8 mouse cellular contexts compared by ENCODE assay signal in the genomic region with DNA sequence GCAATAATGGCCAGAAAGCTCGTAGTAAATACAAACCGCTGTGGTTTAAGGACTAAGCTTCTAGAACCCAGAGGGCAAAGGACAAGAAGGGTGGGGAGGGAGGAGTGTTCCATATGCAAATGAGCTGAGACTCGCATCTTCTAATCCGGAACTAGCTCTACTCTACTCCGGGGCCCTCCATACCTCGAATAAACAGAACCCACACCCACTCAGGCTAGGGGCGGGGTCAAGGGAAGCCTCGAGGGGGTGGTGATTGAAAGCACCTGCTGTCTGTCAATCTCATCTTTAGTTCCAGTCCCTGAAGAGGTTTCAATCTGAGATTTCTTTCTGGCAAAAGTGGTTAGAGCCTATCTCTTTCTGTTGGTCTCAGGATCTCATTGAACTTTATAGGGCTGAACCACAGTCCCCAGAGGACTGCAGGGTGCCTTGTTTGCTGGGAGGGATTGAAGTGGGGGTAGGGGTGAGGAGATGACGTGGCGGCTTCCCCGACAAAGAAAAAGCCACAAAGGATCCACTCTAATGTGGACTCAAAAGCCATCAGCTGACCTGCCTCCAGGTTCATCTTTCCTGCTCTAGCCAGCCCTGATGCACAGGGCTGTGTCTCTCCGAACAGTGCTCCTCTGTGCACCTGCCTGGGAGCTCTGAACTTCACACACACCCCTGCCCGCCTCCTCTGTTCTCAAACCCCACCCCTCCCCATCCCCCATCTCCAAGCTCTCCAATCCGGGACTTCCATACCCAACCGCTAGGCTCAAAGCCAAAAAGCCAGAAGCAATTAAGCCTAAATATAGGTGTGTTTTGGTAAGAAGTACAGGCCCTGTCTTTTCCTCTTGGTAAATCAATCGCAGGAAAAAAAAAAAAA. TPM values are rescaled to one million over a fixed set of nuclear protein-coding genes. Genes with fewer than 3 reads are reported as not detected.
DNase-seq lines count a peak whose midpoint lies in the region; ATAC-seq and TF ChIP-seq lines count a peak whose summit lies in the region.

No protein-coding gene starts in this region.

- no peak for ATAC-seq in heart, embryonic 12.5 days (ENCODE audit: insufficient number of reproducible peaks, low FRiP score)
- ATAC-seq in intestine, embryonic 16.5 days: peak; percentile 73
- ATAC-seq in lung, postnatal 0 days: peak; percentile 26
- peak; percentile 48; the same call in 1 of the 2 replicates for ATAC-seq in stomach, embryonic 15.5 days (ENCODE audit: insufficient read depth, low FRiP score, low read depth)

- intact Hi-C loops in heart, postnatal 36 days (cut with DNase I): no loop called here

- TF ChIP-seq CTCF in lung, postnatal 0 days (IDR thresholded peaks at IDR 0.05): no peak

- H3K27ac ChIP-seq in heart, embryonic 12.5 days (ENCODE audit: poor library complexity, severe bottlenecking): no peak overlapping the region
- H3K27ac ChIP-seq in intestine, embryonic 16.5 days (ENCODE audit: low read length): peak overlapping the region; percentile 50
- peak overlapping the region; percentile 54 for H3K27ac ChIP-seq in lung, postnatal 0 days (ENCODE audit: low read length)
- peak overlapping the region; percentile 35; the same call in 1 of the 2 replicates for H3K27ac ChIP-seq in stomach, embryonic 15.5 days

- H3K9ac ChIP-seq in heart, embryonic 12.5 days: no peak overlapping the region
- no peak overlapping the region for H3K9ac ChIP-seq in intestine, embryonic 16.5 days (ENCODE audit: low read depth, low read length)
- H3K9ac ChIP-seq in lung, postnatal 0 days (replicated peaks; ENCODE audit: low read depth): no peak overlapping the region
- no peak overlapping the region for H3K9ac ChIP-seq in stomach, embryonic 15.5 days

- H3K27me3 ChIP-seq in heart, embryonic 12.5 days (replicated peaks): peaks cover 47% of the 10 kb centered on the region
- peaks cover 13% of the 10 kb centered on the region for H3K27me3 ChIP-seq in intestine, embryonic 16.5 days (replicated peaks; ENCODE audit: control insufficient read depth, insufficient read depth, low read length)
- H3K27me3 ChIP-seq in lung, postnatal 0 days (replicated peaks; ENCODE audit: insufficient read depth, low read length): 0 out of 2 replicates have a peak, but pooled peaks cover 11% of the 10 kb centered on the region
- H3K27me3 ChIP-seq in stomach, embryonic 15.5 days (replicated peaks): peaks cover 9% of the 10 kb centered on the region

- no peak for TF ChIP-seq EP300 in lung, postnatal 0 days (IDR thresholded peaks at IDR 0.05)

- no peaks in the 10 kb centered on the region for H3K36me3 ChIP-seq in heart, embryonic 12.5 days
- H3K36me3 ChIP-seq in intestine, embryonic 16.5 days (ENCODE audit: control insufficient read depth, insufficient read depth, low read length): no peaks in the 10 kb centered on the region
- H3K36me3 ChIP-seq in lung, postnatal 0 days (ENCODE audit: insufficient read depth, low read length): no peaks in the 10 kb centered on the region
- no peaks in the 10 kb centered on the region for H3K36me3 ChIP-seq in stomach, embryonic 15.5 days

- peak overlapping the region; percentile 12; the same call in 1 of the 2 replicates for H3K4me3 ChIP-seq in heart, embryonic 12.5 days
- no peak overlapping the region for H3K4me3 ChIP-seq in intestine, embryonic 16.5 days (ENCODE audit: low read length)
- no peak overlapping the region for H3K4me3 ChIP-seq in lung, postnatal 0 days (ENCODE audit: low read depth, low read length)
- no peak overlapping the region for H3K4me3 ChIP-seq in stomach, embryonic 15.5 days (replicated peaks)

- DNase-seq in heart, postnatal 36 days: no peak
- peak; percentile 41 for DNase-seq in embryo, embryonic 10 days (ENCODE audit: low spot score)
- DNase-seq in lung, postnatal 0 days (ENCODE audit: low spot score): peak; percentile 53
- DNase-seq in right cerebral cortex, postnatal 10 days (ENCODE audit: low spot score in 2 of 2): no peak
- DNase-seq in frontal cortex, adult 2 months (ENCODE audit: extremely low spot score in 1 of 2, low spot score in 1 of 2): no peak

- H3K4me2 ChIP-seq in heart, embryonic 12.5 days: peak overlapping the region; percentile 51
- peak overlapping the region; percentile 7; the same call in 1 of the 2 replicates for H3K4me2 ChIP-seq in intestine, embryonic 16.5 days (ENCODE audit: low read depth, low read length)
- 0 out of 2 replicates have a peak overlapping the region, but pooled peaks have one; percentile 17 for H3K4me2 ChIP-seq in lung, postnatal 0 days (replicated peaks; ENCODE audit: low read depth, low read length)
- H3K4me2 ChIP-seq in stomach, embryonic 15.5 days: peak overlapping the region; percentile 26

- no peaks in the 10 kb centered on the region for H3K9me3 ChIP-seq in heart, embryonic 12.5 days (replicated peaks)
- H3K9me3 ChIP-seq in intestine, embryonic 16.5 days (ENCODE audit: control insufficient read depth, low read length): no peaks in the 10 kb centered on the region
- H3K9me3 ChIP-seq in lung, postnatal 0 days (ENCODE audit: low read length): no peaks in the 10 kb centered on the region
- H3K9me3 ChIP-seq in stomach, embryonic 15.5 days: no peaks in the 10 kb centered on the region

- 10% methylated on average over 16 of the region's 16 CpGs for WGBS in heart, embryonic 12.5 days
- WGBS in intestine, embryonic 16.5 days: 12% methylated on average over 16 of the region's 16 CpGs
- 13% methylated on average over 16 of the region's 16 CpGs for WGBS in lung, postnatal 0 days
- WGBS in stomach, embryonic 15.5 days: 13% methylated on average over 16 of the region's 16 CpGs

- H3K4me1 ChIP-seq in heart, embryonic 12.5 days (replicated peaks): peaks cover 22% of the 10 kb centered on the region
- H3K4me1 ChIP-seq in intestine, embryonic 16.5 days (ENCODE audit: control insufficient read depth, insufficient read depth, low read length): peaks cover 22% of the 10 kb centered on the region; the same call in 1 of the 2 replicates
- no peaks in the 10 kb centered on the region for H3K4me1 ChIP-seq in lung, postnatal 0 days (ENCODE audit: insufficient read depth, low read depth, low read length)
- H3K4me1 ChIP-seq in stomach, embryonic 15.5 days: peaks cover 18% of the 10 kb centered on the region; the same call in 1 of the 2 replicates

RNA-seq across cellular contexts. Expression of a gene that starts 4.6 kb away (rescaled TPM):
- 0.40 and 0.41 TPM in 2 replicates for polyA plus RNA-seq in heart, embryonic 12.5 days (2016; fragmentation: Nextera tagmentation; extraction: Ambion mirVana)
- total RNA-seq in heart, postnatal 36 days (2021): under 1 TPM; 0.14 to 0.19 TPM
- polyA plus RNA-seq in intestine, embryonic 16.5 days (2015; fragmentation: Nextera tagmentation; extraction: Ambion mirVana): 12.0 and 17.1 TPM in 2 replicates
- 10.4 and 13.4 TPM in 2 replicates for polyA plus RNA-seq in lung, postnatal 0 days (2015; fragmentation: Nextera tagmentation; extraction: Ambion mirVana)
- polyA plus RNA-seq in stomach, embryonic 15.5 days (2015; fragmentation: Nextera tagmentation; extraction: Ambion mirVana): 10.5 and 12.1 TPM in 2 replicates
- polyA plus RNA-seq in frontal cortex, adult 2 months (2012; rRNA removed): 0.16 and 0.38 TPM in 2 replicates

RNA-seq across cellular contexts. Expression of a gene that starts 32.8 kb away (rescaled TPM):
- polyA plus RNA-seq in heart, embryonic 12.5 days (2016; fragmentation: Nextera tagmentation; extraction: Ambion mirVana): 0.08 TPM in 1 of 2 replicates, not detected in the other
- 1 to 10 TPM in 1 of 2 experiments, under 1 TPM in 1; 0.38 to 1.3 TPM for total RNA-seq in heart, postnatal 36 days (2021)
- not detected in 2 replicates for polyA plus RNA-seq in intestine, embryonic 16.5 days (2015; fragmentation: Nextera tagmentation; extraction: Ambion mirVana)
- polyA plus RNA-seq in lung, postnatal 0 days (2015; fragmentation: Nextera tagmentation; extraction: Ambion mirVana): 0.13 and 0.25 TPM in 2 replicates
- not detected in 2 replicates for polyA plus RNA-seq in stomach, embryonic 15.5 days (2015; fragmentation: Nextera tagmentation; extraction: Ambion mirVana)
- polyA plus RNA-seq in frontal cortex, adult 2 months (2012; rRNA removed): 0.06 and 0.11 TPM in 2 replicates

Comparison
In these comparisons a context has a peak if more than half of its experiments do, and no peak if none do; other contexts are left out.
1. DNase-seq: peak in embryo, embryonic 10 days (single experiment) and lung, postnatal 0 days (single experiment); none in heart, postnatal 36 days (0 of 2), right cerebral cortex, postnatal 10 days (0 of 2) and frontal cortex, adult 2 months (0 of 2).
2. Peak in every context shown above with its lines, with median percentiles within 50 percentile points of each other: H3K4me2 ChIP-seq.